Mouse (Mus musculus) C2C12 (cell line): ENCODE results near the gene Sec24a.

Source experiments
- CEBPB ChIP-seq: IDR thresholded peaks from one replicate; pipeline ENCODE4 v1.6.1; 2011; ENCODE audit warnings: low read depth, mild to moderate bottlenecking, control low read depth, moderate library complexity
- CTCF ChIP-seq: IDR thresholded peaks from one replicate; pipeline ENCODE4 v1.5.1; 2011; ENCODE audit not compliant: control insufficient read depth, insufficient read depth, insufficient read length
- MAX ChIP-seq: IDR thresholded peaks from one replicate; pipeline ENCODE4 v1.6.1; 2011; ENCODE audit warnings: mild to moderate bottlenecking, control low read depth
- USF1 ChIP-seq: IDR thresholded peaks from one replicate; pipeline ENCODE4 v1.6.1; 2011; ENCODE audit warnings: low read depth, mild to moderate bottlenecking, control low read depth, moderate library complexity

- TF ChIP-seq CTCF (no peak), MAX (no peak), USF1 (no peak), CEBPB (no peak)
Observed at GRCm38 (mm10) chr11:51809632-51810224, 46.3 kb upstream of the Sec24a start.
